Mouse (Mus musculus) kidney, adult 2 months (tissue): Measurements from ENCODE around the gene Pik3r1.

ENCODE experiments used
- CTCF ChIP-seq: fragments of 200-500 bp; conservative IDR thresholded peaks from 2 replicates; pipeline ENCODE4 v1.5.1; 2011; ENCODE audit warnings: low read depth, mild to moderate bottlenecking, control low read depth, low read length, moderate library complexity, mixed read lengths; ENCODE audit not compliant: insufficient read depth, insufficient read length
- POLR2A ChIP-seq: fragments of 200-500 bp; IDR thresholded peaks from one replicate; pipeline ENCODE4 v1.6.1; 2011; ENCODE audit warnings: low read depth, low read length, control low read depth

GRCm38 (mm10) chr13:101761617-101762016, 6.4 kb downstream of the Pik3r1 start:
- TF ChIP-seq CTCF (no peak), POLR2A (no peak)
